Mouse (Mus musculus) MEL (cell line): ENCODE data around the gene Dkk3. TPM values are rescaled to one million over a fixed set of nuclear protein-coding genes. Genes with fewer than 3 reads are reported as not detected.

ENCODE experiments used
- DNase-seq: peaks from one replicate; pipeline ENCODE4 v3.0.0; 2011; ENCODE audit warnings: low read depth, low spot score
- H3K27ac ChIP-seq: 2 replicates; pipeline ENCODE4 v1.5.1; 2012; ENCODE audit warnings: low read depth, mild to moderate bottlenecking, control low read depth, low read length, moderate library complexity; ENCODE audit not compliant: control insufficient read depth
- H3K27me3 ChIP-seq, 2 experiments: fragments of 150-350 bp in 1 of 2; sonication (generic) in 1 of 2; 2 replicates each; pipeline ENCODE4 v1.6.1; 2012; ENCODE audit warnings: low read length in 2 of 2, mild to moderate bottlenecking in 2 of 2, improper control_type of control experiment in 1 of 2, moderate library complexity in 1 of 2; ENCODE audit not compliant: insufficient read depth in 2 of 2, control insufficient read depth in 1 of 2
- H3K36me3 ChIP-seq, 2 experiments: 2 replicates each; pipeline ENCODE4 v1.6.1; 2012 to 2014; ENCODE audit warnings: low read length in 2 of 2, improper control_type of control experiment in 1 of 2, inconsistent platforms in 1 of 2, mild to moderate bottlenecking in 1 of 2; ENCODE audit not compliant: insufficient read depth in 2 of 2, control insufficient read depth in 1 of 2
- H3K4me1 ChIP-seq, 2 experiments: fragments of 150-350 bp in 1 of 2; sonication (generic) in 1 of 2; 2 replicates each; pipeline ENCODE4 v1.6.1; 2012; ENCODE audit warnings: low read length in 2 of 2, improper control_type of control experiment in 1 of 2, mild to moderate bottlenecking in 1 of 2; ENCODE audit not compliant: insufficient read depth in 2 of 2, control insufficient read depth in 1 of 2
- H3K4me3 ChIP-seq, 2 experiments: fragments of 150-350 bp in 1 of 2; sonication (generic) in 1 of 2; 2 replicates each; pipeline ENCODE4 v1.5.1; 2012; ENCODE audit warnings: low read depth in 2 of 2, low read length in 2 of 2, mild to moderate bottlenecking in 2 of 2, moderate library complexity in 2 of 2, control low read depth in 1 of 2, improper control_type of control experiment in 1 of 2; ENCODE audit not compliant: control insufficient read depth in 1 of 2, insufficient read depth in 1 of 2
- H3K79me2 ChIP-seq: 2 replicates; pipeline ENCODE4 v1.6.1; 2012; ENCODE audit warnings: mild to moderate bottlenecking, low read length, moderate library complexity; ENCODE audit not compliant: control insufficient read depth, poor library complexity, insufficient read depth
- H3K9ac ChIP-seq: 2 replicates; pipeline ENCODE4 v1.6.1; 2012; ENCODE audit warnings: low read depth, mild to moderate bottlenecking, control low read depth, low read length, moderate library complexity; ENCODE audit not compliant: control insufficient read depth, poor library complexity, severe bottlenecking
- H3K9me3 ChIP-seq: fragments of 150-350 bp; sonication (generic); replicated peaks from 2 replicates; pipeline ENCODE4 v1.6.1; 2012; ENCODE audit warnings: mild to moderate bottlenecking, low read length, improper control_type of control experiment, moderate library complexity; ENCODE audit not compliant: insufficient read depth
- E2F4 ChIP-seq: IDR thresholded peaks from 2 replicates; pipeline ENCODE4 v1.6.1; 2011; ENCODE audit warnings: low read depth, low read length, improper control_type of control experiment, borderline replicate concordance
- EP300 ChIP-seq, 2 experiments: IDR thresholded peaks; 2 replicates each; pipeline ENCODE4 v1.6.1; 2011; ENCODE audit warnings: improper control_type of control experiment in 2 of 2, low read length in 2 of 2, low read depth in 1 of 2, mild to moderate bottlenecking in 1 of 2
- ETS1 ChIP-seq: IDR thresholded peaks from 2 replicates; pipeline ENCODE4 v1.6.1; 2012; ENCODE audit warnings: low read depth, mild to moderate bottlenecking, inconsistent platforms, low read length, improper control_type of control experiment, moderate library complexity
- GATA1 ChIP-seq: IDR thresholded peaks from 2 replicates; pipeline ENCODE4 v1.6.1; 2011; ENCODE audit warnings: low read depth, low read length, improper control_type of control experiment
- KAT2A ChIP-seq: conservative IDR thresholded peaks from 2 replicates; pipeline ENCODE4 v1.6.1; 2012; ENCODE audit warnings: low read depth, low read length, improper control_type of control experiment, inconsistent platforms
- MAFK ChIP-seq: IDR thresholded peaks from 2 replicates; pipeline ENCODE4 v1.6.1; 2011; ENCODE audit warnings: low read depth, mild to moderate bottlenecking, low read length, improper control_type of control experiment, borderline replicate concordance
- MEF2A ChIP-seq: IDR thresholded peaks from 2 replicates; pipeline ENCODE4 v1.6.1; 2014; ENCODE audit warnings: low read depth, mild to moderate bottlenecking, inconsistent platforms, low read length, improper control_type of control experiment; ENCODE audit not compliant: poor library complexity, insufficient replicate concordance, severe bottlenecking; ENCODE audit errors: extremely low read depth
- MXI1 ChIP-seq: IDR thresholded peaks from 2 replicates; pipeline ENCODE4 v1.6.1; 2011; ENCODE audit warnings: mild to moderate bottlenecking, low read depth, low read length, improper control_type of control experiment
- MYB ChIP-seq: IDR thresholded peaks from 2 replicates; pipeline ENCODE4 v1.6.1; 2011; ENCODE audit warnings: mild to moderate bottlenecking, low read depth, low read length, improper control_type of control experiment
- NELFE ChIP-seq: IDR thresholded peaks from 2 replicates; pipeline ENCODE4 v1.6.1; 2011; ENCODE audit warnings: low read depth, low read length, improper control_type of control experiment
- NRF1 ChIP-seq: IDR thresholded peaks from 2 replicates; pipeline ENCODE4 v1.6.1; 2014; ENCODE audit warnings: low read depth, mild to moderate bottlenecking, inconsistent platforms, low read length, improper control_type of control experiment, moderate library complexity; ENCODE audit not compliant: poor library complexity, insufficient read depth, severe bottlenecking
- SIN3A ChIP-seq: IDR thresholded peaks from 2 replicates; pipeline ENCODE4 v1.6.1; 2012; ENCODE audit warnings: low read length, improper control_type of control experiment, inconsistent platforms
- SMC3 ChIP-seq: IDR thresholded peaks from 2 replicates; pipeline ENCODE4 v1.6.1; 2011; ENCODE audit warnings: low read depth, low read length, improper control_type of control experiment
- TBP ChIP-seq: IDR thresholded peaks from 2 replicates; pipeline ENCODE4 v1.8.0; 2011; ENCODE audit warnings: low read depth, low read length, improper control_type of control experiment
- TCF12 ChIP-seq: IDR thresholded peaks from 2 replicates; pipeline ENCODE4 v1.6.1; 2014; ENCODE audit warnings: low read depth, mild to moderate bottlenecking, inconsistent platforms, low read length, improper control_type of control experiment, moderate library complexity
- UBTF ChIP-seq: IDR thresholded peaks from 2 replicates; pipeline ENCODE4 v1.6.1; 2012; ENCODE audit warnings: low read depth, mild to moderate bottlenecking, inconsistent platforms, low read length, improper control_type of control experiment, moderate library complexity, borderline replicate concordance; ENCODE audit not compliant: insufficient read depth
- USF1 ChIP-seq: IDR thresholded peaks from 2 replicates; pipeline ENCODE4 v1.6.1; 2014; ENCODE audit warnings: low read depth, mild to moderate bottlenecking, inconsistent platforms, low read length, improper control_type of control experiment, moderate library complexity
- ZNF384 ChIP-seq: IDR thresholded peaks from 2 replicates; pipeline ENCODE4 v1.6.1; 2012; ENCODE audit warnings: low read depth, mild to moderate bottlenecking, inconsistent platforms, low read length, improper control_type of control experiment
- polyA plus RNA-seq, 2 experiments: library from polyadenylated mRNA; stranded (reverse) in 1 of 2; unstranded in 1 of 2; fragments of >175 nt in 1 of 2; fragments of >200 nt in 1 of 2; gene quantifications; 2 replicates each; pipeline versions ENCODE4 v1.2.1 to v1.2.4; 2012; ENCODE audit warnings: low replicate concordance in 2 of 2, low read depth in 1 of 2; ENCODE audit not compliant: insufficient read length in 2 of 2, insufficient read depth in 1 of 2, missing spikeins in 1 of 2
- total RNA-seq: library from RNA; depleted of rRNA; stranded (reverse); fragments of 300-350 nt; gene quantifications from 2 replicates; pipeline ENCODE4 v1.2.3, GENCODE M21; 2012

The Dkk3 gene
- total and polyA plus RNA-seq, 3 experiments, result not detected

GRCm38 (mm10) chr7:112118086-112118485 lies 40.8 kb downstream of the Dkk3 start:
- Histone ChIP-seq H3K27ac (no peak overlapping the region), H3K4me3 (no peak overlapping the region), H3K36me3 (no peaks in the 10 kb centered on the region), H3K27me3 (peaks cover 0 to 1% of the 10 kb centered on the region in 2 experiments; a peak in 1 of 4 replicates), H3K9ac (no peak overlapping the region), H3K9me3 (no peaks in the 10 kb centered on the region), H3K79me2 (no peaks in the 10 kb centered on the region), H3K4me1 (no peaks in the 10 kb centered on the region)
- no peak for DNase-seq
- TF ChIP-seq TCF12, result no peak
- TF ChIP-seq UBTF, result no peak
- TF ChIP-seq NRF1, result no peak
- TF ChIP-seq TBP, result no peak
- TF ChIP-seq ETS1, result no peak
- TF ChIP-seq KAT2A, result no peak
- no peak for TF ChIP-seq NELFE
- TF ChIP-seq SMC3, result no peak
- no peak for TF ChIP-seq EP300 (IDR thresholded peaks at IDR 0.05; ENCODE audit: low read depth in 1 of 2, low read length in 2 of 2)
- TF ChIP-seq MAFK, result no peak
- TF ChIP-seq MEF2A, result no peak
- no peak for TF ChIP-seq USF1
- no peak for TF ChIP-seq E2F4
- TF ChIP-seq SIN3A, result no peak
- no peak for TF ChIP-seq MYB

GRCm38 (mm10) chr7:112117501-112117900 lies 41.4 kb downstream of the Dkk3 start:
- no peak overlapping the region for H3K27ac ChIP-seq
- no peak overlapping the region for H3K4me3 ChIP-seq
- no peaks in the 10 kb centered on the region for H3K4me1 ChIP-seq
- peaks cover 0 to 1% of the 10 kb centered on the region in 2 experiments; a peak in 1 of 4 replicates for H3K27me3 ChIP-seq
- no peak overlapping the region for H3K9ac ChIP-seq
- no peak for TF ChIP-seq SMC3
- TF ChIP-seq TBP, result no peak
- TF ChIP-seq SIN3A, result no peak
- TF ChIP-seq ZNF384, result no peak
- no peak for TF ChIP-seq MXI1
- TF ChIP-seq GATA1, result no peak
- TF ChIP-seq TCF12, result no peak
- DNase-seq, result no peak
- no peaks in the 10 kb centered on the region for H3K79me2 ChIP-seq
- H3K9me3 ChIP-seq, result no peaks in the 10 kb centered on the region
- no peaks in the 10 kb centered on the region for H3K36me3 ChIP-seq
